Mouse (Mus musculus) gonadal fat pad, adult 2 months (tissue): ENCODE measurements at regions not wholly inside any gene's neighbourhood (a gene's known extent, or its start where the extent isn't known, plus 50 kb on each side); places are given as distances from the start of the nearest gene placed in this dataset.
"Not testable (repeated sequence)": the region's sequence is repeated elsewhere in the genome, so short reads cannot be mapped to it uniquely, and the experiment has no call there.

Experiments
- DNase-seq: peaks from one replicate; pipeline ENCODE4 v3.0.0-alpha.2; 2012; ENCODE audit warnings: low read depth

GRCm38 (mm10) chr17:14144082-14144481 lies 60.0 kb downstream of the Dact2 start:
- DNase-seq = no peak

DNA sequence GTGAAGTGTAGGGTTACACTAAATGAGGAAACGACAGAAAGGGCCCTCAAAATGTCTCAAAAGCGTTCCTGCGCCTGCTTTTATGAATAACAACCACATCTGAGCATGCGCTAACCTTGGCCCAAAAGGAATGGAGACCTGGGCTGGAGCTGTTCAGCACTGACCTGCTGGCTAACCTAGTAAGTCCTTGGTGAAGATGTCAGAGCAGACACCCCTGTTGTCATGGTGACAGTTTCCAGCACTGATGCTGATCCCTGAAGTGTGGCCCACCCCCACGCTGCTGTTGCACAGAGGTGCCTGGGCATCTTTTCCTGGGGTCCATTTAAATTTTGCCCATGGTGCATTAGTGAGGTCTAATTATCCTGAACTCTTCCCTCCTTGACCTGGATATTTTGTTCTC lies 62.4 kb downstream of the Dact2 start:
- no peak for DNase-seq

DNA sequence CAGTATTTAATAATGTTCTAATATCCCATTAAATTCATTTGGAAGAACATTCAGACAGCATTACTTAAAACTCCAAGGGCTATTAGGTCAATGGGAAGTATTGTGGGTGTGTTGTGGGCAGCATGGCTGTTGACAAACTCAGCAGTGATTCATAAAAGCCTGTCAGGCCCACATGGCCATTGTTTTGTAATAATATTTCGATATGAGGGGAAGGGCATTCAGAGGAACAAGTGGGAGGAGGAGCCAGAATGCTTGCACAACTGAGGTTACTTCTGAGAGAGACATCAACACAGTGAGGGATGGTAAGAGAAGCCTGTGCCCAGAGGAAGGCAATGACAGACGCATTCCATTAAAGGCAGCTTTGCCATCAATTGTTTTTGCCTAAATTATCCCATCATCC lies 63.8 kb downstream of the Dact2 start:
- DNase-seq = peak; percentile 93

GRCm38 (mm10) chr17:14138941-14139340 lies 65.2 kb downstream of the Dact2 start:
- peak; percentile 75 for DNase-seq

DNA sequence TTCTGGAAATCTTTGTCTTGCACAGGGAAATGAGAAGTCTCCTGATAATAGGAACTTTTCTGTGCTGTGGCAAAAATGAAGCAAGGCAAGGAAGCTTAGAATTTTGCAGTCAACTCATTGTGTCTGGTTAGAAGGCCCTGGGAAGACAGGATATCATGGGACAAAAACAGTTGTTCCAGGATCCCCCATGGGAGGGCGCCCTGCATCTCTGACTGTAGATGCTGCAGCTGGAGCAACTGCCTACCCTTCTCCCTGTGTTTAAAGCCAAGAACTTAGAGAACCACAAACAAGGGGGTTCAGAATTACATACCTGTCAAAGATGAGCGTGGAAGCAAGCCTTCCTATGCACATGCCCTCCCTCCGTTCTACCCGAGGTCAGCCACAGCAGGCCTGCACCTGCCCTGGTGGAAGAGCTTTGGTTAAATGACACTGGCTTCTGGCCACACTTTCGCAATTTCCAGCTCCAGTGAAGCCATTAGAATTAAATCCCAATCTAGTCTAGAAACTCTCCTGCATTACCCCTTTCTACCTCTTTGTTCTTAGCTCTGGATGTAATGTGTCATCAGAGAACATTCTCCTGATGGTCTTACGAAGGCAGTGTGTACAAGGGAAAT lies 67.3 kb downstream of the Dact2 start:
- peak; percentile 83 for DNase-seq

DNA sequence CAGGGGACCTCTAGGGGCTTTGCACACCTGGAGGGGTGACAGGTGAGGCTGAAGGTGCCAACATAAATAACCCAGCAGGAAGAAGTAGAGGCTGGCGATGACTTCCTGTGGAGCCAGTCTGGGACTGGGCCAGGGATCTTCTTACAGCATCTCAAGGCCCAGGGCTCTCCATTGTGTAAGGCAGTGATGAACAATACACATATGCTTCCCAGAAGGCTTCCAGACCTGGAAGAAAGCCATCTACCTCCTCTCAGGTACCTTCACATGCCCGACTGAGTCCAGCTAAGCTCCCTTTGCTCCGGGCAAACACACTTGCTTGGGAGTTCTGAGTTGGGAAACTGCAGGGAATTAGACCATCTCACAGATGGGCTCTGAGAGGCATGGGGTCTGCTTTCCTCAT lies 69.5 kb downstream of the Dact2 start:
- DNase-seq = peak; percentile 96

DNA sequence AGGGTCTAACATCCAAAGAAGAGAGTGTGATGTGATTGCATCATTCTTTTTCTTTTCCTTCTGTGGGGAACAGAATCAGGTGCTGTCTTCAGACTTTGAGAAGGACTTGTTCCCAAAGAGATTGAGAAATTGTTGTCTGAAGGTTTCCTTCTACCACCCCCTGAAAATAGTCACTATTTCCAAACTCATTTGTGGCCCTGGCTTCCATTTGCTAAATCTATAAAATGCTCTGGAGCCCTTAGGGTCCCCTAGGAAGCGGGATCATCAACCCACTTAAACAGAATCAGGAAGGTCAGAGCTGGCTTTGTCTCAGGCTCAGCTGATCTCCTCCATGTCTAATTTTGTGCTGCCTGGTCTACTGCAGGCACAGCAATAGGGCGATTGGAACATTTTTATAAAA lies 70.1 kb downstream of the Dact2 start:
- DNase-seq = peak; percentile 78

DNA sequence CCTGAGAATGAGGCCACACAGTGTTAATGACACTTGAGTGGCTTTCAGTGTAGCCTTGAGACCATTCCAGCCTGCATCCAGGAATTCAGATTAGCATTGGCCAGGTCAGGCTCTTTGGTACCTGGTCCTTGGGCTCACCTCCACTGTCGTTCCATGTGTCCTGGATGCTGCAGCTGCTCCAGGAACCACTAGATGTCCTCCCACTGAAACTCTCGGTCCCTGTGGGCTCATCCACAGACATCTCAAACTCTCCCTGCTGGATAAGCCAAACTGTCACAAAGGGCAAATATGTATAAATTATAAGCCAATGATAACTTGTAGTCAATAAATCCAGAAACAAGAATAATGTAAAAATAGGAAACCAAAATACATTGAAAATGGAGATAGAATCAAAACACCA lies 67.7 kb upstream of the Gm7358 start:
- not testable (repeated sequence) for DNase-seq

DNA sequence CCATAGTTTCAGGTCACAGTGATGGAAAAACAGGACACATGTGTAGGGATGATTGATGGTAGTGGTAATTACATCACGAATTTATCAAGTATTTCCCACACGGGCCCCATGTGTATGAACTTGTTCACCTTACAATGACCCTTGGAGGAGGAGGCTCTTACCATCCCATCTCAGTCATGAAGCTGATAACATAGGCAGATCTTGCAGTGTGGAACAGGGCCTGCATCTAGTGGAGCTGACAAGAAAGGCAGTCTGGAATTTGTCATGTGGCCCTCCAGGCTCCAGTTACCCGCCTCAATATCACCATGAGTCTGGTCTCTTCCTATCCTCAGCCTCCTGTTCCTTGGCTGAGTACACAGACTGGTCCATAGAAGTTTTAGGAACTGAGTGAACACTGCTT lies 59.5 kb upstream of the Gm7358 start:
- DNase-seq = no peak

GRCm38 (mm10) chr17:14116223-14116622 lies 56.9 kb upstream of the Gm7358 start:
- DNase-seq = no peak

DNA sequence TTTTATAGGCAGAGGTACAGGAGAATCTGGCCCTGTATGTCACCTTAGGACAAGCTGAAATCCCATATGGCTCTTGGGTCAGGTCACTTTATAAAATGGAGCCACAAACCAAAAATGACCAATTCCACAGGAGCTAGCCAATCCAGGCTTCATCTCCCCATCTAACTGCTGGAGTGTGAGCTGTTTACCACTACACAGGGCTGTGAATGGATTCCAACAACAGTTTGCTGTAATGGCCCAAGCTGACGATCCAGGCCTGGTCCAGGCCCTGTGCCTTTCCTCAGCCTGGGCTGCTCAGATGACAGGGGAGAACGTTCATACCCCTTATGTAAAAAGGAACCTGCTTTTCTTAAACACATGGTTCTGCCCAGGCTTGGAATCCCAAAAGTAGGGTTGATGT lies 55.5 kb upstream of the Gm7358 start:
- DNase-seq = no peak

DNA sequence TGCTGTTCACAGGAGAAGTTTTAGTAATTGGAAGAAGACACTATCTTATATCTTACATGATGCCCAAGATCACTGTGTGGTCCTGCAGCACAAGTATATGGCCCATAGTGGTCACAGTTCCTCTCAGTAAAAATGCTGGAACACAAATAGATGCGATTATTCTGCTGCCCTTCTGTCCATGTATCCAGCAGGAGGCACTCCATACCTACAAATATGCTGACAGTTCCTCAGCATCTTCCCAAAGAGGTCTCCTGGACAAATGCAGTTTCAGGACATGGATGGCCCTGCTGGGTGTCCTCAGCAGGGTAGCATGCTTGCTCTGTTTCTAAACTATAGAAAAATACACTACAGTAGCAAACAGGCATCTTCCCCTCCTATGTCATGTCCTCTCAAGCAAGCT lies 52.4 kb upstream of the Gm7358 start:
- DNase-seq = not testable (repeated sequence)
